Mouse (Mus musculus): ENCODE measurements around the gene Tmprss11b. TPM values are rescaled to one million over a fixed set of nuclear protein-coding genes. Genes with fewer than 3 reads are reported as not detected.
"Not testable (repeated sequence)": the region's sequence is repeated elsewhere in the genome, so short reads cannot be mapped to it uniquely, and the experiment has no call there.

Tmprss11b gene
- total RNA-seq (2015; ENCODE audit: low replicate concordance) (not detected in 2 replicates), total RNA-seq (2017; ENCODE audit: low replicate concordance) (not detected in 2 replicates)

DNA sequence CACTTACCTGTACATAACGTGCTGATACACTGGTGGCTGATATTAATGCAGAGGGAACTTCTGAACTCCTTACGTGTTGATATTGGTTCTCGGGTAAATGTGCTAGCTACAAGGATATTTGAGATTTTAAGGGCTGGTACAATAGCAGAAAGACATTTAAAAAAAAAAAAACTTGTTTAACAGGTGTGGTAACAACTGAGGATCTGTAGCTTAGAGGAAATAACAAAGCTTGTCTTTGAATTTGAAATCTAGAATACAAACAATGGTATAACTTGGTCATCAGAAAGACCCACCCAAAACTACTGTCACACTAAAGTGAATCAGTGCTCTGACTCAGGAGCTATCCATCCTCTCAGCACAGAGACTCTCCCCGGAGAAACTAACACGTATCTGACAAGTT lies at the start of gene Tmprss11b:
TSS of gene Tmprss11b (minus strand) at position 101 of the 400 bp plus-strand sequence.
- no peak for ATAC-seq (replicated peaks; ENCODE audit: low FRiP score, poor library complexity, severe bottlenecking)

DNA sequence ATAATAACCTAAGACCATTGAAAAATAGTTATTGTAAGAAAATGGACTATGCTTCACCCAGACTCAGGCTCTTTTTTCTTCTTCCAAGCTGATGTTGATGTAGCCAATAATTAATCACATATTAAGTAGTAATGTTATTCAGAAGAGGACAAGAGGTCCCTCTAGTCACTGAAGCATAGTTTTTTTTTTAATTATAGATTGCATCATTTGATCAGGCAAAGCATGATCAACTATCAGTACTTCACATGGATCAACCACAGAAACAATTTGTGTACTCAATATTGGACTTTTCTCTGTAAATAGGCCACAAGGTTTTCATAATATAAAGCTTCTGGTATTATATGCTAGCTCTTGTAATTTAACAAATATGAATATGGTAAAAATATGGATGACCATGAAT lies 48.9 kb upstream of the Tmprss11b start:
- no peak for ATAC-seq (replicated peaks; ENCODE audit: low FRiP score, poor library complexity, severe bottlenecking)

GRCm38 (mm10) chr5:86722820-86723460 lies 46.8 kb upstream of the Tmprss11b start:
- no peak for ATAC-seq (replicated peaks; ENCODE audit: low FRiP score, poor library complexity, severe bottlenecking)

GRCm38 (mm10) chr5:86714967-86715366 lies 38.8 kb upstream of the Tmprss11b start:
- ATAC-seq (replicated peaks; ENCODE audit: low FRiP score, poor library complexity, severe bottlenecking) = no peak

- no peak for ATAC-seq (replicated peaks; ENCODE audit: low FRiP score, poor library complexity, severe bottlenecking)
Observed at GRCm38 (mm10) chr5:86704923-86705322, 28.8 kb upstream of the Tmprss11b start.

DNA sequence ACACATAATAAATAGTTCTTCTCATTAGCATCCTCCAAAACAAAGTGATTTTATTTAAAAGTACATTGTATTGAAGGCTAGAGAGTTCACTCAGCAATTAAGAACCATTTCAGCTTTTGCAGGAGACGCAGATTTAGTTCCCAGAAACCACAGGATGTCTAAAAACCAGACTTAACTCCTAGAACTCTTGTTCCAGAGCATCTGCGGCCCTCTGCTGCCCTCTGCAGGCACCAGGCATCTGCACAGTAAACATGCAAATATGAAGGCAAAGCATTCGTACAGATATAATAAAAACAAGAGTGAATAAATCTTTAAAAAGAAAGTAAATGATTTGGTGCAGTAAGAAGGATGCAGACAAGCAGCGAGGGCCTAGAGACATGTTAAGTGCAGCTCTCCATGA lies 8.5 kb upstream of the Tmprss11b start:
- no peak for ATAC-seq (replicated peaks; ENCODE audit: low FRiP score, poor library complexity, severe bottlenecking)

- not testable (repeated sequence) for ATAC-seq (replicated peaks; ENCODE audit: low FRiP score, poor library complexity, severe bottlenecking)
Observed at GRCm38 (mm10) chr5:86649185-86649584, 27.0 kb downstream of the Tmprss11b start.

GRCm38 (mm10) chr5:86640795-86641194 lies 35.4 kb downstream of the Tmprss11b start:
- no peak for ATAC-seq (replicated peaks; ENCODE audit: low FRiP score, poor library complexity, severe bottlenecking)

DNA sequence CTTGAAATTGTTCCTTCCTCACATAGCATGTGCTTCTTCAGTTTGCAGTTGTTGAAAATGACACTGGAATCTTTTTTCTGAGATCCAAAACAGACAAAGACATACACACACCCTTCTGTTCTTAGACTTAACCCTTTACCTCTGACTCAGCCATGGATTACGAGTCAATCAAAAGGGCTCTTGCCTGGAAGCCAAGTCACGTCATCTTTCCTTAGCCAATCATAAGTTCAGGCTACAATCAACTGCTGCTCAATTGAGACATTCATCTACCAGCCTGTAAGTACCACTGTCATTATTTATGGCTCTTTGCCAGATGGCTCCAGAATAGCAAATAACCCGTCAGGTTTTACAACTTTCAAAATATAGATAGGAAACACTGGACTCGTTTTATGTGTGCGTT lies 43.8 kb downstream of the Tmprss11b start, which contains the start of gene Tmprss11f:
TSS of gene Tmprss11f (minus strand) at position 101 of the 400 bp plus-strand sequence.
- no peak for ATAC-seq (replicated peaks; ENCODE audit: low FRiP score, poor library complexity, severe bottlenecking)

- ATAC-seq (replicated peaks; ENCODE audit: low FRiP score, poor library complexity, severe bottlenecking) = no peak
Observed at GRCm38 (mm10) chr5:86630700-86631099, 45.5 kb downstream of the Tmprss11b start.

DNA sequence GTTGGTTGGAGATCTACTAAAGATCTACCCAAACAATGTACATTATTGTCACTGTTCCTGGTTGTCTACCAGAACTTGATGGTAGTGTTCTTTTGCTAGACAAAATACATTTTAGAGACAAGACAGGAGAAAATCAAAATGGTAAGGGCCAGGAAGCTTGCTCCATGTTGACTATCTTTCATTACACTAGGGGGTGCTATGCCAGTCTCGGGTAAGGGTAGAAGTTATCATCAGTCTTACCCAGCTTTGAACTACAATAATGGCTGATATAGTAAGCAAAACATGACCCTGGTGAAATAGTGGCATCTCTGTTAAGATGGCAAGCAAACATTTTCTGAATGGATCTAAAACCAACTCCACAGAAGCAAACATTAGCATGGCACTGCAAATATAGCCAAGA lies 54.4 kb downstream of the Tmprss11b start:
- ATAC-seq (replicated peaks; ENCODE audit: low FRiP score, poor library complexity, severe bottlenecking) = no peak

Other genes with a start within 250 kb of the Tmprss11b start
- gene Tmprss11a, start 207.4 kb downstream of the Tmprss11b start, total RNA-seq (2015; ENCODE audit: low replicate concordance) = not detected in 2 replicates
- gene Tmprss11a, start 207.4 kb downstream of the Tmprss11b start, total RNA-seq (2017; ENCODE audit: low replicate concordance) = not detected in 2 replicates
- gene Tmprss11g, start 157.8 kb downstream of the Tmprss11b start, total RNA-seq (2015; ENCODE audit: low replicate concordance) = not detected in 2 replicates
- not detected in 2 replicates for gene Tmprss11g, start 157.8 kb downstream of the Tmprss11b start, total RNA-seq (2017; ENCODE audit: low replicate concordance)
- gene Tmprss11f, start 43.9 kb downstream of the Tmprss11b start, total RNA-seq (2015; ENCODE audit: low replicate concordance) = not detected in 2 replicates
- gene Tmprss11f, start 43.9 kb downstream of the Tmprss11b start, total RNA-seq (2017; ENCODE audit: low replicate concordance) = not detected in 2 replicates
- not detected in 2 replicates for gene Tmprss11e, start 69.5 kb upstream of the Tmprss11b start, total RNA-seq (2015; ENCODE audit: low replicate concordance)
- gene Tmprss11e, start 69.5 kb upstream of the Tmprss11b start, total RNA-seq (2017; ENCODE audit: low replicate concordance) = not detected in 2 replicates
- gene Ythdc1, start 127.9 kb upstream of the Tmprss11b start, total RNA-seq (2015; ENCODE audit: low replicate concordance) = 99.5 and 104 TPM in 2 replicates
- gene Ythdc1, start 127.9 kb upstream of the Tmprss11b start, total RNA-seq (2017; ENCODE audit: low replicate concordance) = 64.9 and 84.1 TPM in 2 replicates
- not detected in 2 replicates for gene Ugt2b34, start 230.6 kb upstream of the Tmprss11b start, total RNA-seq (2015; ENCODE audit: low replicate concordance)
- not detected in 2 replicates for gene Ugt2b34, start 230.6 kb upstream of the Tmprss11b start, total RNA-seq (2017; ENCODE audit: low replicate concordance)

All from erythroid progenitor cell, adult 5-6 weeks (primary cell).